Comparison of ENCODE assay signal across 30 mouse cellular contexts in the genomic region with DNA sequence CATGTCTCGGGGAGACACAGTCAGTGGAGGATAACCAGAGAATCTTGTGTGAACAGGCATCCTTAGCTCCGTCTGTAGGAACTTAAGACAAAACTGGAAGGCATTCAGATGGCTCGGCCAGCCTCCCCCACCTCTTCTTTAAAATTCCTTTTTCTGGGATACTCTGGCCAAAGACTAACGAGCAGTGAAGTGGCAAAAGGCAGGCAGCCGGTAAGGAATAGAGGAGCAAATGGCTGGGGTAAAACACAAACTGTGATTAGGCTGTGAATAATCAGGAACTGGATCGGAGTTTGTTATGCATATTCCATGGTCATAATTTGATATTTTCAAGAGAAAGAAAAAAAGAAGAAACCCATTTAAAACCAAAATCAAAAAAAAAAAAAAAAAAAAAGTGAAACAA.
DNase-seq lines count a peak whose midpoint lies in the region; ATAC-seq lines count a peak whose summit lies in the region.
"Had no signal": no experiment of that assay in that cellular context is flagged by ENCODE, and none has a peak within 500 bp of the region (broad histone marks: within the 10 kb centered on the region; RNA-seq: fewer than 3 reads in every experiment).

No protein-coding gene starts in this region.

- 24% methylated on average over 6 of the region's 6 CpGs for WGBS in forebrain, embryonic 16.5 days
- 49% methylated on average over 6 of the region's 6 CpGs for WGBS in forebrain, embryonic 10.5 days

- H3K4me2 ChIP-seq in forebrain, embryonic 16.5 days (ENCODE audit: low read length), result no peak overlapping the region
- H3K4me2 ChIP-seq: embryonic facial prominence, embryonic 13.5 days; heart, embryonic 12.5 days; heart, embryonic 15.5 days; hindbrain, embryonic 13.5 days; intestine, embryonic 15.5 days had no signal

- no peak overlapping the region for H3K9ac ChIP-seq in forebrain, embryonic 16.5 days (replicated peaks; ENCODE audit: low read depth, low read length)
- H3K9ac ChIP-seq: embryonic facial prominence, embryonic 13.5 days; heart, embryonic 12.5 days; heart, embryonic 15.5 days; hindbrain, embryonic 13.5 days; intestine, embryonic 15.5 days had no signal

- H3K27me3 ChIP-seq in forebrain, embryonic 16.5 days (replicated peaks; ENCODE audit: control insufficient read depth, insufficient read depth, low read length), result no peaks in the 10 kb centered on the region
- H3K27me3 ChIP-seq in forebrain, embryonic 10.5 days (ENCODE audit: poor library complexity, severe bottlenecking), result no peaks in the 10 kb centered on the region
- H3K27me3 ChIP-seq: CH12.LX; embryonic facial prominence, embryonic 13.5 days; heart, embryonic 12.5 days; heart, embryonic 15.5 days; hindbrain, embryonic 13.5 days; intestine, embryonic 15.5 days had no signal

- ATAC-seq in forebrain, embryonic 16.5 days, result peak; percentile 61
- ATAC-seq: hindbrain, embryonic 16.5 days; intestine, embryonic 15.5 days had no signal

- no peaks in the 10 kb centered on the region for H3K4me1 ChIP-seq in forebrain, embryonic 16.5 days (replicated peaks; ENCODE audit: control insufficient read depth, insufficient read depth, low read length)
- no peaks in the 10 kb centered on the region for H3K4me1 ChIP-seq in forebrain, embryonic 10.5 days
- H3K4me1 ChIP-seq: embryonic facial prominence, embryonic 10.5 days; embryonic facial prominence, embryonic 13.5 days; heart, embryonic 12.5 days; heart, embryonic 15.5 days; hindbrain, embryonic 10.5 days; hindbrain, embryonic 13.5 days; intestine, embryonic 15.5 days had no signal

- DNase-seq in forebrain, embryonic 10.5 days (ENCODE audit: extremely low spot score, low spot score), result no peak
- peak; percentile 6 to 10 for DNase-seq in layer of hippocampus, postnatal 14 days (ENCODE audit: low spot score in 2 of 2)
- no peak for DNase-seq in layer of hippocampus, adult 9-11 months
- DNase-seq in right cerebral cortex, postnatal 4 days, result peak; percentile 7
- no peak for DNase-seq in right cerebral cortex, postnatal 14 days
- DNase-seq in spleen, postnatal 10 days (ENCODE audit: low spot score in 2 of 2), result no peak
- DNase-seq: adrenal gland, adult 2 months; adrenal gland, postnatal 14 days; B cell, adult 2 months; cerebellum, adult 11 months; cerebellum, adult 2 months; cerebellum, adult 9-11 months; cerebellum, postnatal 25 days; embryo, embryonic 11 days; gastrocnemius, postnatal 25 days; heart, adult 18-20 months; heart, postnatal 10 days; heart, postnatal 36 days had no signal

- H3K27ac ChIP-seq in forebrain, embryonic 16.5 days (ENCODE audit: low read length), result no peak overlapping the region
- H3K27ac ChIP-seq in forebrain, embryonic 10.5 days, result no peak overlapping the region
- H3K27ac ChIP-seq: embryonic facial prominence, embryonic 10.5 days; embryonic facial prominence, embryonic 13.5 days; heart, embryonic 15.5 days; hindbrain, embryonic 10.5 days; hindbrain, embryonic 13.5 days; intestine, embryonic 15.5 days had no signal

- H3K36me3 ChIP-seq in forebrain, embryonic 16.5 days (ENCODE audit: control insufficient read depth, insufficient read depth), result no peaks in the 10 kb centered on the region
- H3K36me3 ChIP-seq in forebrain, embryonic 10.5 days (replicated peaks), result no peaks in the 10 kb centered on the region
- H3K36me3 ChIP-seq: embryonic facial prominence, embryonic 10.5 days; embryonic facial prominence, embryonic 13.5 days; G1E; heart, embryonic 12.5 days; heart, embryonic 15.5 days; hindbrain, embryonic 10.5 days; hindbrain, embryonic 13.5 days; intestine, embryonic 15.5 days had no signal

- no peak overlapping the region for H3K4me3 ChIP-seq in forebrain, embryonic 16.5 days (replicated peaks; ENCODE audit: low read length)
- H3K4me3 ChIP-seq in forebrain, embryonic 10.5 days, result no peak overlapping the region
- H3K4me3 ChIP-seq: embryonic facial prominence, embryonic 10.5 days; embryonic facial prominence, embryonic 13.5 days; erythroblast, embryonic 14.5 days; heart, embryonic 12.5 days; heart, embryonic 15.5 days; hindbrain, embryonic 10.5 days; hindbrain, embryonic 13.5 days; intestine, embryonic 15.5 days had no signal

- H3K9me3 ChIP-seq in forebrain, embryonic 16.5 days (ENCODE audit: control insufficient read depth, low read length), result no peaks in the 10 kb centered on the region
- H3K9me3 ChIP-seq in forebrain, embryonic 10.5 days, result no peaks in the 10 kb centered on the region; the same call in 1 of the 2 replicates
- H3K9me3 ChIP-seq: embryonic facial prominence, embryonic 10.5 days; embryonic facial prominence, embryonic 13.5 days; G1E; heart, embryonic 12.5 days; heart, embryonic 15.5 days; hindbrain, embryonic 10.5 days; hindbrain, embryonic 13.5 days; intestine, embryonic 15.5 days had no signal

Comparison
In these comparisons a context has a peak if more than half of its experiments do, and no peak if none do; other contexts are left out.
1. DNase-seq: peak in layer of hippocampus, postnatal 14 days (2 of 2) and right cerebral cortex, postnatal 4 days (single experiment); none in forebrain, embryonic 10.5 days (single experiment), layer of hippocampus, adult 9-11 months (single experiment), right cerebral cortex, postnatal 14 days (single experiment) and spleen, postnatal 10 days (0 of 2).